Mouse (Mus musculus): ENCODE data around the gene Gm7138.
"Not testable (repeated sequence)": the region's sequence is repeated elsewhere in the genome, so short reads cannot be mapped to it uniquely, and the experiment has no call there.

The Gm7138 gene

GRCm38 (mm10) chr10:77776844-77777243 is at the start of gene Gm7138:
Gene Gm7138, minus strand, starts transcription at chr10:77776944.
- not testable (repeated sequence) for DNase-seq (ENCODE audit: low spot score)

DNA sequence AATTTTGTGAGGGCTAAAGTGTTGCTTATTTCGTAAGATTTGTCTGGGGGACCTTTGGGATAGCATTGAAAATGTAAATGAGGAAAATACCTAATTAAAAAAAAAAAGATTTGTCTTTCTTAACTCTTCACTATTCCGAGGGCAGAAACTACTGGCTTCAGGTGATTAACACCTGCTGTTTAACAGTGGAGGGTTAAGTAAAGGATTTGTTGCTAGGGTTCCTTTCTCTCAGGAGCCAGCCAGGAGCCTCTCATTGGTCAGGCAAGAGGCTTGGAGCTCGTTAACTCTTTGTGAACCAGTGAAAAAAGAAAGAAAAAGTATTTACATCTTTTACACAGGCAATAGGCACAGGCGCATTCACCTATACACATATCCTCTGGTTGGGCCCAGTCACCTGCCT is 42.5 kb upstream of the Gm7138 start:
- no peak for DNase-seq (ENCODE audit: low spot score)

DNA sequence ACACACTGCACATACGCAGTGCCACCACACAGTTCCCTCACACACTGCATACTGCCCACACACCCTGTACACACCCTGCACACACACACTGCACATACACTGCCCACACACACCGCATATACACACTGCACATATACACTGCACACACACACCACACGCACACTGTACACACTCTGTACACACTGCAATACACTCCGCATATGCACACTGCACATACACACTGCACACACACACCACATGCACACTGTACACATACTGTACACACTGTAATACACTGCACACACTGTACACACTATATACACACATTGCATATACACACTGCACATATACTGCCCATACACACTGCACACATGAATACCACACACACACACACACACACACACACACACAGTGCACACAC is 41.8 kb upstream of the Gm7138 start:
- no peak for DNase-seq (ENCODE audit: low spot score)

GRCm38 (mm10) chr10:77815514-77815913 is 38.8 kb upstream of the Gm7138 start:
- no peak for DNase-seq (ENCODE audit: low spot score)

DNA sequence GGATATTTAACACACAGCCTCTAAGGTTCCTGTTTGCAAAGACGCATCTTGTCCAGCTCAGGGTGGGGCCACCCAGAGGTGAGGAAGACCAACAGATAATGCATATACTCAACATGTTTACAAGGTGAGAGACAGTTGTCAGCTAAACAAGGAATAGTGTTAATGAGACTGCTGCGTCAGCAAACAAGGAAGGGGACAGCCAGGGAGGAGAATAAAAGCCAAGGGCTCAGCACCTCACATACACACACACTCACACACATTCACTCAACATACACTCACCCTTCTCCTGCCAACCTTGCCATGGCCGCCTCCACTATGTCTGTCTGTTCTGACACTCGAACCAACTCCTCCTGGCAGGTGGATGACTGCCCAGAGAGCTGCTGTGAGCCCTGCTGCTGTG is 37.6 kb upstream of the Gm7138 start, which contains the start of gene Gm2696:
Gene Gm2696 (plus strand): TSS at position 301 of the 400 bp plus-strand sequence.
- DNase-seq (ENCODE audit: low spot score): no peak

DNA sequence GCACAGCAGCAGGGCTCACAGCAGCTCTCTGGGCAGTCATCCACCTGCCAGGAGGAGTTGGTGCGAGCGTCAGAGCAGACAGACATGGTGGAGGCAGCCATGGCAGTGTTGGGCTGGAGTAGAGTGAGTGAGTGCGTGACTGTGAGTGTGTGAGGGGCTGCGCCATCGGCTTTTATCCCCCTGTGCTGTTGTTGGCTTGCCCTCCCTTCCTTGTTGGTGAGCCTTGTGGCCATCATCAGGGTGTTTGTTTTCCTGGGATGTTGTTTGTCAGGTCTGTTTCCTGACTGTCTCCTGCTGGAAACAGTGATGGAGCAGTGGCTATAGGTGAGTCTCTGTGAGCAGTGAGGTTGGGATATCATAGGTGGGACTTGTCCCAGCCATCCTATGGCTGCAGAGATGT is 35.0 kb upstream of the Gm7138 start, which contains the start of gene Gm9507:
Gene Gm9507 (minus strand): TSS at position 101 of the 400 bp plus-strand sequence.
- no peak for DNase-seq (ENCODE audit: low spot score)

GRCm38 (mm10) chr10:77804095-77804494 is 27.4 kb upstream of the Gm7138 start:
- DNase-seq (ENCODE audit: low spot score): no peak

- no peak for DNase-seq (ENCODE audit: low spot score)
Measured at GRCm38 (mm10) chr10:77798921-77799508, 22.3 kb upstream of the Gm7138 start, which contains the start of gene Gm19668. Gene Gm19668, minus strand, starts transcription at chr10:77799133.

DNA sequence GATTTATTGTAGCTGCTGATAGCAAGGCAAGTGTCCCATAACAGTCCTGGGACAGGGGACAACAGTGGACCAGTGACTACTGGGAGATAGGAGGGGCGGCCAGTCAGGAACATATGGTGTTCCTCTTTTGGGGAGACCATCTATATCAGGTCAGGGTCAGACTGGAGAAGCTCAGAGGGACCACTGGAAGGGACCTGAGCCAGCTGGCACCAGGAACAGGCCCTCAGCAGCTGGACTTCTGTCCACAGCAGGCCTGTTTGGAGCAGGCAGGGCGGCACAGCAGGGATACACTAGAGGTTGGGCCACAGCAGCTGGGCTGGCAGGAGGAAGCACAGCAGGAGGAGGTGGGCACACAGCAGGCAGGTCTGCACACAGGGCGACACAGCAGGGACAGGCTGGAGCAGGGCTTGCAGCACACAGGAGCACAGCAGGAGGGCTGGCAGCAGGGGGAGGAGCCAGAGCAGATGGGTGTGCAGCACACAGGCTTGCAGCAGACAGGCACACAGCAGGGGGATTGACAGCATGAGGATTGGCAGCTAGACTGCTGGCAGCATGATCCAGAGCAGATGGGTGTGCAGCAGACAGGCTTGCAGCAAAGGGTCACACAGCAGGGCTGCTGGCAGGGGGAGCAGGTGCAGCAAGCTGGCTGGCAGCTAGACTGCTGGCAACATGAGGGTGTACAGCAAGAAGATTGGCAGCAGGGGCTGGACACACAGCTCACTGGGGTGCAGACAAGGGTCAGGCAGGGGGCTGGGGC is 21.6 kb upstream of the Gm7138 start:
- not testable (repeated sequence) for DNase-seq (ENCODE audit: low spot score)

- no peak for DNase-seq (ENCODE audit: low spot score)
Measured at GRCm38 (mm10) chr10:77797677-77798076, 20.9 kb upstream of the Gm7138 start.

DNA sequence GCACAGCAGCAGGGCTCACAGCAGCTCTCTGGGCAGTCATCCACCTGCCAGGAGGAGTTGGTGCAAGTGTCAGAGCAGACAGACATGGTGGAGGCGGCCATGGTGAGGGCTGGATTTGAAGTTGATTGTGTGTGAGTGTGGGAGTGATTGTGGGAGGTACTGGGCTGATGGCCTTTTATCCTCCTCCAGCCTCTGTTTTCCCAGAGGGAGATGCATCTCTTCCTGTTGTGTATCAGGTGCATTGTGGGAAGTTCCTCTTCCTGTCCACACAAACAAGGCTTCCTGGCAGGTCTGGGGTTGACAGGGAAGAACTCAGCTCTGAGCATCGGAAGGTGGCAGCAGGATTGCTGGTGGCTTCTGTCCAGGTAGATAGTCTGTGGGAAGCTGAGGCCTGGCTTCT is 18.2 kb upstream of the Gm7138 start, which contains the start of gene Gm9639:
Gene Gm9639 (minus strand): TSS at position 101 of the 400 bp plus-strand sequence.
- DNase-seq (ENCODE audit: low spot score): no peak

DNA sequence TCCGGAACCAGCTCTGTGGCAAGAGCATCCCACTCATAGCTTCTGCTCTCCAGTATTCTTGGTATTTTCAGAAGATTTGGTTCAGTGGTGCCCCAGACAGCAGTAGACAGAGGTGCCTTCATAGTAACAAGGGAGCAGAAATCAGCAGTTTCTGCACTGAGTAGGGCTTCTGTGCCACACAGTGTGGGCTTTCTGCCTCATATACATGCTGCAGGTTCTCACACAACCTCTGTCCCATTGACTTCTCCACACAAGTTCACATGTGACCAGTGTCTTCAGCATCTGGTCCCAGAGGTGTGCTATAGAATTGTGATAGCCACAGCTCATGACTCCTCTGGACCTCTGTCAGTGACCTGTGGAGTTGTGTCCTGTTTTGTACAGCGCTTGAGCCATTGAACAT is 11.9 kb upstream of the Gm7138 start:
- DNase-seq (ENCODE audit: low spot score): no peak

DNA sequence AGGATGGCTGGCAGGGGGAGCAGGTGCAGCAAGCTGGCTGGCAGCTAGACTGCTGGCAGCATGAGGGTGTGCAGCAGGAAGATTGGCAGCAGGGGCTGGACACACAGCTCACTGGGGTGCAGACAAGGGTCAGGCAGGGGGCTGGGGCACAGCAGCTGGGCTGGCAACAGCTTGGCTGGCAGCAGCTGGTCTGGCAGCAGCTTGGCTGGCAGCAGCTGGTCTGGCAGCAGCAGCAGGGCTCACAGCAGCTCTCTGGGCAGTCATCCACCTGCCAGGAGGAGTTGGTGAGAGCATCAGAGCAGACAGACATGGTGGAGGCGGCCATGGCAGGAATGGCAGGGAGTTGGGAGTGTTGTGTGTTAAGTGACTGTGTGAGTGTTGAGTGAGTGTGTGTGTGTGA is 11.1 kb upstream of the Gm7138 start, which contains the start of gene Gm7137:
Gene Gm7137 (minus strand): TSS at position 325 of the 400 bp plus-strand sequence.
- not testable (repeated sequence) for DNase-seq (ENCODE audit: low spot score)

DNA sequence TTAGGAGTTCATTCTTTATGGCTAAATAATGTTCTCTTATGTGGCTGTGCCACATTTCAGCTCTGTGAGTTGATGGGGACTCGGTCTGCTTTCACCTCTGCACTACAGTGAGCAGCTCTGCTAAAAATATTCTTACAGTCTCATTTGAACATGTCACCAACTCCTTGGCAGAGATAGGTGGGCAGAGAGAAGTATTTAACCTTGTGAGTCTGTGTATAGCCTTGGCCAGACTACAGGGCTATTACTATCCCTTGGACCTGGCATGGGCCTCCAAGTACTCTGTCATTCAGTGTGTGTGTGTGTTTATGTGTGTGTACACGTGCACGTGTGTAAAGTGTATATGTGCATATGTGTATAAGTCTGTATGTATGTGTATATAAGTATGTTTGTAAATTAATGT is 6.7 kb upstream of the Gm7138 start:
- not testable (repeated sequence) for DNase-seq (ENCODE audit: low spot score)

- not testable (repeated sequence) for DNase-seq (ENCODE audit: low spot score)
Measured at GRCm38 (mm10) chr10:77782442-77782841, 5.7 kb upstream of the Gm7138 start, which contains the start of gene Gm3250. Gene Gm3250, minus strand, starts transcription at chr10:77782542.

GRCm38 (mm10) chr10:77772142-77772541 is 4.6 kb downstream of the Gm7138 start:
- DNase-seq (ENCODE audit: low spot score): not testable (repeated sequence)

- not testable (repeated sequence) for DNase-seq (ENCODE audit: low spot score)
Measured at GRCm38 (mm10) chr10:77771225-77771624, 5.5 kb downstream of the Gm7138 start, which contains the start of gene Gm3238. Gene Gm3238, minus strand, starts transcription at chr10:77771325.

GRCm38 (mm10) chr10:77769727-77770126 is 7.0 kb downstream of the Gm7138 start:
- no peak for DNase-seq (ENCODE audit: low spot score)

GRCm38 (mm10) chr10:77759582-77759981 is 17.2 kb downstream of the Gm7138 start, which contains the start of gene Gm3233:
Gene Gm3233, minus strand, starts transcription at chr10:77759682.
- DNase-seq (ENCODE audit: low spot score): not testable (repeated sequence)

DNA sequence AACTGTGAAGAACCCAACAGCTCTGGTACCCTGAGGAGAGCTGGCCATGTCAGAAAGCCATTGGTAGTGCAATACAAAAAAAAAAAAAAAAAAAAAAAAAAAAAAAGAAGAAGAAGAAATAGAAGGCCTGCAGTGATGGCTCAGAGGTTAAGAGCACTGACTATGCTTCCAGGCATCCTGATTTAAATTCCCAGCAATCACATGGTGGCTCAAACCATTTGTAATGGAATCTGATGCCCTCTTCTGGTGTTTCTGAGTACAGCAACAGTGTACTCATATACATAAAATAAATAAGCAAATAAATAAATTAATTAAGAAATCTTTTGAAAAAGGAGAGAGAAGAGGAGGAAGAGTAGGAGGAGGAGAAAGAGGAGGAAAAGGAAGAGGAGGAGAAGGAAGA is 23.3 kb downstream of the Gm7138 start:
- no peak for DNase-seq (ENCODE audit: low spot score)

DNA sequence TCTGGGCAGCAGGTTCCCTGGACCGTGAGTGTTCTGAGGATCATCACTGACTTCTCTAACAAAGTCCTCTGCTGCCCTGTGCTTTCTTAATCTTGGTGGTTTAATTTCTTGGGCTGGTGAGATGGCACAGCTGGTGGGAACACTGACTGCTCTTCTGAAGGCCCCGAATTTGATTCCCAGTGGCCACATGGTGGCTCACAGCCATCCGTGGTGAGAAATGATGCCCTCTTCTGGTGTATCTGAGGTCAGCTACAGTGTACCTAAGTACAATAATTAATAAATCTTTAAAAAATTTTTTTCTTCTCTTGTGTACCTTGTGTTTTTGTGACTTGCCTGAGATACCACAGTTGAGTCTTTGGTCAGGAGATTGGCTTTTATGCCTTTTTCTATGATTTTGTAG is 24.4 kb downstream of the Gm7138 start:
- not testable (repeated sequence) for DNase-seq (ENCODE audit: low spot score)

- DNase-seq (ENCODE audit: low spot score): not testable (repeated sequence)
Measured at GRCm38 (mm10) chr10:77751254-77751653, 25.5 kb downstream of the Gm7138 start, which contains the start of gene Gm9736. Gene Gm9736, minus strand, starts transcription at chr10:77751354.

GRCm38 (mm10) chr10:77750686-77751085 is 26.1 kb downstream of the Gm7138 start:
- not testable (repeated sequence) for DNase-seq (ENCODE audit: low spot score)

All from yolk sac, embryonic 10.5 days (tissue).